8 mouse cellular contexts compared by ENCODE assay signal in genomic region chr14:47567962-47568652, GRCm38 (mm10). TPM values are rescaled to one million over a fixed set of nuclear protein-coding genes. Genes with fewer than 3 reads are reported as not detected.
A peak's percentile ranks its signal among the peaks of the same experiment; 100 is the strongest.
DNase-seq lines count a peak whose midpoint lies in the region; ATAC-seq and TF ChIP-seq lines count a peak whose summit lies in the region.

No protein-coding gene starts in this region.

- H3K4me2 ChIP-seq in embryonic facial prominence, embryonic 15.5 days (replicated peaks): peak overlapping the region; percentile 86
- peak overlapping the region; percentile 70 for H3K4me2 ChIP-seq in limb, embryonic 14.5 days (replicated peaks; ENCODE audit: low read depth, low read length, severe bottlenecking)
- peak overlapping the region; percentile 73 for H3K4me2 ChIP-seq in midbrain, postnatal 0 days (ENCODE audit: low read depth, low read length, poor library complexity, severe bottlenecking)

- no peaks in the 10 kb centered on the region for H3K9me3 ChIP-seq in embryonic facial prominence, embryonic 15.5 days (replicated peaks)
- no peaks in the 10 kb centered on the region for H3K9me3 ChIP-seq in limb, embryonic 14.5 days (ENCODE audit: control insufficient read depth, low read length)
- no peaks in the 10 kb centered on the region for H3K9me3 ChIP-seq in midbrain, postnatal 0 days (ENCODE audit: low read length)

- DNase-seq in 416B (ENCODE audit: low read depth): peak; percentile 98
- peak; percentile 97 for DNase-seq in heart, adult 8-10 months (ENCODE audit: low spot score)
- DNase-seq in kidney, adult 9 months: peak; percentile 99
- DNase-seq in limb, embryonic 14.5 days (ENCODE audit: low spot score): peak; percentile 96
- peak; percentile 98 for DNase-seq in midbrain, postnatal 0 days (ENCODE audit: low spot score)
- peak; percentile 78 to 82 for DNase-seq in spleen, postnatal 14 days (ENCODE audit: low spot score in 2 of 2)

- H3K27ac ChIP-seq in bone marrow, adult 2 months (ENCODE audit: control insufficient read depth, insufficient read depth, low read depth, low read length, poor library complexity): peak overlapping the region; percentile 47; the same call in 1 of the 2 replicates
- H3K27ac ChIP-seq in embryonic facial prominence, embryonic 15.5 days (replicated peaks): 0 out of 2 replicates have a peak overlapping the region, but pooled peaks have one; percentile 49
- no peak overlapping the region for H3K27ac ChIP-seq in limb, embryonic 14.5 days (replicated peaks; ENCODE audit: low read depth, low read length)
- H3K27ac ChIP-seq in midbrain, postnatal 0 days (ENCODE audit: low read depth, low read length): peak overlapping the region; percentile 64; the same call in 1 of the 2 replicates

- H3K36me3 ChIP-seq in embryonic facial prominence, embryonic 15.5 days: peaks cover 12% of the 10 kb centered on the region; the same call in 1 of the 2 replicates
- H3K36me3 ChIP-seq in limb, embryonic 14.5 days (ENCODE audit: control insufficient read depth, insufficient read depth, low read length): 0 out of 2 replicates have a peak, but pooled peaks cover 8% of the 10 kb centered on the region
- no peaks in the 10 kb centered on the region; the same call in 1 of the 2 replicates for H3K36me3 ChIP-seq in midbrain, postnatal 0 days (ENCODE audit: insufficient read depth, low read length)

- H3K9ac ChIP-seq in embryonic facial prominence, embryonic 15.5 days: peak overlapping the region; percentile 77
- peak overlapping the region; percentile 73 for H3K9ac ChIP-seq in limb, embryonic 14.5 days (ENCODE audit: low read depth, low read length, severe bottlenecking)
- H3K9ac ChIP-seq in midbrain, postnatal 0 days (replicated peaks; ENCODE audit: low read length, poor library complexity, severe bottlenecking): peak overlapping the region; percentile 69

- peak overlapping the region; percentile 86 for H3K4me3 ChIP-seq in bone marrow, adult 2 months (replicated peaks; ENCODE audit: control insufficient read depth, low read depth, low read length)
- H3K4me3 ChIP-seq in embryonic facial prominence, embryonic 15.5 days (replicated peaks): peak overlapping the region; percentile 96
- H3K4me3 ChIP-seq in limb, embryonic 14.5 days (replicated peaks; ENCODE audit: low read length): peak overlapping the region; percentile 73
- peak overlapping the region; percentile 84 for H3K4me3 ChIP-seq in midbrain, postnatal 0 days (ENCODE audit: low read depth, low read length)

- H3K4me1 ChIP-seq in bone marrow, adult 2 months (ENCODE audit: control insufficient read depth, insufficient read depth, low read length): no peaks in the 10 kb centered on the region
- peaks cover 7% of the 10 kb centered on the region for H3K4me1 ChIP-seq in embryonic facial prominence, embryonic 15.5 days
- H3K4me1 ChIP-seq in limb, embryonic 14.5 days (ENCODE audit: control insufficient read depth, insufficient read depth, low read length): peaks cover 4% of the 10 kb centered on the region
- H3K4me1 ChIP-seq in midbrain, postnatal 0 days (ENCODE audit: insufficient read depth, low read length): peaks cover 6% of the 10 kb centered on the region

- peak; percentile 34; the same call in 1 of the 2 replicates for TF ChIP-seq POLR2A in bone marrow, adult 2 months (IDR thresholded peaks at IDR 0.05; ENCODE audit: borderline replicate concordance, control insufficient read depth, low read depth, low read length)
- 0 out of 2 replicates have a peak, but pooled peaks have one; percentile 51 for TF ChIP-seq POLR2A in limb, embryonic 14.5 days (IDR thresholded peaks at IDR 0.05; ENCODE audit: borderline replicate concordance, extremely low read depth, insufficient read depth, insufficient read length)

- WGBS in bone marrow, adult 2 months: 1% methylated on average over 46 of the region's 46 CpGs
- WGBS in embryonic facial prominence, embryonic 15.5 days: under 1% methylated on average over 46 of the region's 46 CpGs
- WGBS in limb, embryonic 14.5 days: under 1% methylated on average over 41 of the region's 46 CpGs
- under 1% methylated on average over 46 of the region's 46 CpGs for WGBS in midbrain, postnatal 0 days

- no peak for TF ChIP-seq CTCF in bone marrow, adult 2 months (IDR thresholded peaks at IDR 0.05; ENCODE audit: control insufficient read depth, insufficient read depth, low read length)
- TF ChIP-seq CTCF in midbrain, postnatal 0 days (IDR thresholded peaks at IDR 0.05): no peak

- peak; percentile 99 for ATAC-seq in embryonic facial prominence, embryonic 15.5 days (ENCODE audit: insufficient number of reproducible peaks, low FRiP score, low TSS enrichment, low read depth)
- peak; percentile 100 for ATAC-seq in limb, embryonic 14.5 days (ENCODE audit: low FRiP score, low read depth)
- peak; percentile 99 for ATAC-seq in midbrain, postnatal 0 days (ENCODE audit: low FRiP score)

- no peaks in the 10 kb centered on the region for H3K27me3 ChIP-seq in embryonic facial prominence, embryonic 15.5 days
- no peaks in the 10 kb centered on the region for H3K27me3 ChIP-seq in limb, embryonic 14.5 days (ENCODE audit: control insufficient read depth, insufficient read depth, low read length)
- no peaks in the 10 kb centered on the region for H3K27me3 ChIP-seq in midbrain, postnatal 0 days (ENCODE audit: insufficient read depth, low read length)

RNA-seq across cellular contexts. Expression of gene Atg14, which starts 2.3 kb away (rescaled TPM):
- 3.3 and 9.8 TPM in 2 replicates for polyA plus RNA-seq in bone marrow, adult 2 months (2011; ENCODE audit: insufficient read depth, insufficient read length, low replicate concordance, missing spikeins)
- polyA plus RNA-seq in embryonic facial prominence, embryonic 15.5 days (2015; fragmentation: Nextera tagmentation; extraction: Ambion mirVana): 17.0 and 17.2 TPM in 2 replicates
- 10 to 100 TPM in 2 of 4 experiments, 1 to 10 TPM in 2; 8.0 to 11.3 (median 9.8) TPM for total RNA-seq in heart, adult 8-10 months (2022)
- 11.3 and 13.4 TPM in 2 replicates for polyA plus RNA-seq in limb, embryonic 14.5 days (2012; rRNA removed)
- 15.5 and 18.2 TPM in 2 replicates for polyA plus RNA-seq in limb, embryonic 14.5 days (2014; fragmentation: Nextera tagmentation; extraction: Ambion mirVana)
- 5.3 and 5.8 TPM in 2 replicates for total RNA-seq in midbrain, postnatal 0 days (2014; rRNA removed)
- 21.4 and 23.9 TPM in 2 replicates for polyA plus RNA-seq in midbrain, postnatal 0 days (2015; fragmentation: Nextera tagmentation; extraction: Ambion mirVana)
